Mouse (Mus musculus) heart, embryonic 15.5 days (tissue): ENCODE data around the gene Olfr1355. TPM values are rescaled to one million over a fixed set of nuclear protein-coding genes. Genes with fewer than 3 reads are reported as not detected.
"Not testable (repeated sequence)": the region's sequence is repeated elsewhere in the genome, so short reads cannot be mapped to it uniquely, and the experiment has no call there.

Source experiments
- ATAC-seq: fragments of 200-750 bp; cut with Nextera tagmentation; replicated peaks from 2 replicates; pipeline ENCODE4 v1.8.0; 2017; ENCODE audit warnings: low read depth, moderate TSS enrichment; ENCODE audit not compliant: insufficient number of reproducible peaks, insufficient read depth, low FRiP score
- H3K27ac ChIP-seq: fragments of 300-500 bp; sonication (generic); 2 replicates; pipeline ENCODE4 v1.5.1; 2015; ENCODE audit warnings: mild to moderate bottlenecking, inconsistent platforms
- H3K27me3 ChIP-seq: fragments of 300-500 bp; sonication (generic); 2 replicates; pipeline ENCODE4 v1.6.1; 2015; ENCODE audit warnings: inconsistent platforms
- H3K36me3 ChIP-seq: fragments of 300-500 bp; sonication (generic); 2 replicates; pipeline ENCODE4 v1.6.1; 2015; ENCODE audit warnings: mild to moderate bottlenecking, inconsistent platforms
- H3K4me1 ChIP-seq: fragments of 300-500 bp; sonication (generic); replicated peaks from 2 replicates; pipeline ENCODE4 v1.6.1; 2015; ENCODE audit warnings: inconsistent platforms
- H3K4me2 ChIP-seq: fragments of 300-500 bp; sonication (generic); 2 replicates; pipeline ENCODE4 v1.6.1; 2015; ENCODE audit warnings: inconsistent platforms, mild to moderate bottlenecking, moderate library complexity
- H3K4me3 ChIP-seq: fragments of 300-500 bp; sonication (generic); 2 replicates; pipeline ENCODE4 v1.5.1; 2015; ENCODE audit warnings: mild to moderate bottlenecking, inconsistent platforms
- H3K9ac ChIP-seq: fragments of 300-500 bp; sonication (generic); 2 replicates; pipeline ENCODE4 v1.6.1; 2015; ENCODE audit warnings: mild to moderate bottlenecking, inconsistent platforms
- H3K9me3 ChIP-seq: fragments of 300-500 bp; sonication (generic); replicated peaks from 2 replicates; pipeline ENCODE4 v1.6.1; 2016; ENCODE audit warnings: inconsistent platforms
- WGBS: fragments of 180-500 bp; shearing (Covaris S2); methylation state at CpG from one replicate; pipeline ENCODE4 v1.1.7; 2015; ENCODE audit warnings: mixed read lengths; 5-methylcytosine and 5-hydroxymethylcytosine counted together
- polyA plus RNA-seq: library from polyadenylated mRNA; unstranded; fragments of >200 nt; fragmentation: Nextera tagmentation; extraction: Ambion mirVana; gene quantifications from 2 replicates; pipeline ENCODE4 v1.2.1, GENCODE M21; 2015

Olfr1355 gene
- polyA plus RNA-seq, result not detected in 2 replicates

DNA sequence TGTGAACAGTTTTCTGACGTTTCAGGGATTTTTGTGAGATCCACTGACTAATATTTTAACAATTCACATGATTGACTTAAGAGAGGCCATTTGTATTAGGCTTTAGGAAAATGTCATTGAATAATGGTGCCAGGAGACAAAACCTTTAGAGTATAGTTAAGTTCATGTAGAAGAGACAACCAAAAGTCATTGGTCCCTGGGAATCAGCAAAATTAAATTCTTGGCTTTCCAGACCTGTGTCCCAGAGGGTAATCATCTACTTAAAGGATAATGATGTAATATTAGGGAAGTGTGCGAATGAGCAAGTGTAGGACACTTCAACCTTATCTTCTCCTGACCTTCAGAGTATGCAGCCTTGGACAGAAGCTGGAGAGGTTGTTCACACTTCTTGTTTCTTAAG, at the start of gene Olfr1355:
TSS of gene Olfr1355 (plus strand) at position 301 of the 400 bp plus-strand sequence.
- H3K36me3 ChIP-seq, result no peaks in the 10 kb centered on the region
- WGBS, result 43% methylated on average over 2 of the region's 2 CpGs
- ATAC-seq, result no peak

GRCm38 (mm10) chr10:78840456-78840855, 34.9 kb upstream of the Olfr1355 start:
- H3K4me3 ChIP-seq, H3K9me3 ChIP-seq, H3K27ac ChIP-seq, H3K36me3 ChIP-seq, H3K9ac ChIP-seq, H3K4me2 ChIP-seq, H3K27me3 ChIP-seq, H3K4me1 ChIP-seq, ATAC-seq: not testable (repeated sequence)
- WGBS, result 84% methylated on average over 12 of the region's 12 CpGs

More for the DNA sequence above, at the start of gene Olfr1355:
- H3K27ac ChIP-seq, result no peak within 1 kb of the TSS
- H3K27me3 ChIP-seq, result no peaks in the 10 kb centered on the region
- no peak within 1 kb of the TSS for H3K9ac ChIP-seq
- no peak within 1 kb of the TSS for H3K4me3 ChIP-seq
- H3K4me2 ChIP-seq, result no peak within 1 kb of the TSS
- no peaks in the 10 kb centered on the region; the same call in 1 of the 2 replicates for H3K9me3 ChIP-seq
- no peaks in the 10 kb centered on the region for H3K4me1 ChIP-seq

- no peak for ATAC-seq
- 72% methylated on average over 2 of the region's 2 CpGs for WGBS
- no peak within 1 kb of the TSS for H3K4me2 ChIP-seq
These were observed 23.3 kb upstream of the Olfr1355 start, which contains the start of gene Olfr1356 for GRCm38 (mm10) chr10:78852066-78852465. TSS of gene Olfr1356 (minus strand) at chr10:78852166.

GRCm38 (mm10) chr10:78912871-78913270, 37.5 kb downstream of the Olfr1355 start, which contains the start of gene Olfr1354:
TSS of gene Olfr1354 (plus strand) at chr10:78913171.
- H3K9ac ChIP-seq, H3K4me3 ChIP-seq, H3K27ac ChIP-seq, H3K9me3 ChIP-seq, H3K27me3 ChIP-seq, H3K36me3 ChIP-seq, ATAC-seq, H3K4me1 ChIP-seq, H3K4me2 ChIP-seq: not testable (repeated sequence)
- 77% methylated on average over 1 of the region's 1 CpGs for WGBS

More at GRCm38 (mm10) chr10:78852066-78852465, 23.3 kb upstream of the Olfr1355 start, which contains the start of gene Olfr1356:
- Histone ChIP-seq H3K27ac (no peak within 1 kb of the TSS), H3K9me3 (0 out of 2 replicates have a peak, but pooled peaks cover under 1% of the 10 kb centered on the region), H3K4me1 (no peaks in the 10 kb centered on the region), H3K9ac (no peak within 1 kb of the TSS), H3K27me3 (no peaks in the 10 kb centered on the region), H3K36me3 (no peaks in the 10 kb centered on the region), H3K4me3 (no peak within 1 kb of the TSS)

Other genes starting within 250 kb of the Olfr1355 start
- not detected in 2 replicates for gene Casp14, start 157.2 kb upstream of the Olfr1355 start, polyA plus RNA-seq
- not detected in 2 replicates for gene Ccdc105, start 122.5 kb upstream of the Olfr1355 start, polyA plus RNA-seq
- gene Slc1a6, start 95.0 kb upstream of the Olfr1355 start, polyA plus RNA-seq, result 0.47 and 0.76 TPM in 2 replicates
- gene Olfr1356, start 23.4 kb upstream of the Olfr1355 start, polyA plus RNA-seq, result not detected in 2 replicates
- gene Olfr1354, start 37.6 kb downstream of the Olfr1355 start, polyA plus RNA-seq, result not detected in 2 replicates
- gene Olfr8, start 75.1 kb downstream of the Olfr1355 start, polyA plus RNA-seq, result not detected in 2 replicates
- gene Olfr1353, start 87.8 kb downstream of the Olfr1355 start, polyA plus RNA-seq, result not detected in 2 replicates
- not detected in 2 replicates for gene Olfr1352, start 105.5 kb downstream of the Olfr1355 start, polyA plus RNA-seq
- gene Olfr1351, start 136.9 kb downstream of the Olfr1355 start, polyA plus RNA-seq, result not detected in 2 replicates
- 0.11 TPM in 1 of 2 replicates, not detected in the other for gene Olfr57, start 153.2 kb downstream of the Olfr1355 start, polyA plus RNA-seq
- gene 2610008E11Rik, start 222.1 kb downstream of the Olfr1355 start, polyA plus RNA-seq, result 14.8 and 16.2 TPM in 2 replicates